Mouse (Mus musculus) spleen, postnatal 36 days (tissue): ENCODE measurements around the gene Hoxb6.

Experiments
- DNase-seq, 2 experiments: peaks; one replicate each; pipeline ENCODE4 v3.0.0; 2022; ENCODE audit warnings: low spot score in 2 of 2, mixed read lengths in 1 of 2

The Hoxb6 gene

GRCm38 (mm10) chr11:96291681-96292564 lies at the start of gene Hoxb6:
Gene Hoxb6 (plus strand): TSS chr11:96292476.
- no peak for DNase-seq

GRCm38 (mm10) chr11:96250901-96251300 lies 41.4 kb upstream of the Hoxb6 start:
- DNase-seq = no peak

GRCm38 (mm10) chr11:96251480-96252031 lies 40.7 kb upstream of the Hoxb6 start:
- DNase-seq = no peak

- DNase-seq = no peak
Measured at GRCm38 (mm10) chr11:96252541-96253120, 39.6 kb upstream of the Hoxb6 start.

GRCm38 (mm10) chr11:96254221-96254620 lies 38.1 kb upstream of the Hoxb6 start:
- no peak for DNase-seq

GRCm38 (mm10) chr11:96255111-96255995 lies 36.9 kb upstream of the Hoxb6 start:
- no peak for DNase-seq

GRCm38 (mm10) chr11:96255996-96256445 lies 36.3 kb upstream of the Hoxb6 start:
- no peak for DNase-seq

- no peak for DNase-seq
Measured at GRCm38 (mm10) chr11:96257141-96257540, 35.1 kb upstream of the Hoxb6 start.

- no peak for DNase-seq
Measured at GRCm38 (mm10) chr11:96259038-96259437, 33.2 kb upstream of the Hoxb6 start.

- DNase-seq = no peak
Measured at GRCm38 (mm10) chr11:96259511-96259910, 32.8 kb upstream of the Hoxb6 start.

- DNase-seq = no peak
Measured at GRCm38 (mm10) chr11:96260310-96260970, 31.8 kb upstream of the Hoxb6 start.

- no peak for DNase-seq
Measured at GRCm38 (mm10) chr11:96261323-96261890, 30.9 kb upstream of the Hoxb6 start.

- DNase-seq = no peak
Measured at GRCm38 (mm10) chr11:96262262-96262830, 29.9 kb upstream of the Hoxb6 start.

GRCm38 (mm10) chr11:96263636-96264389 lies 28.5 kb upstream of the Hoxb6 start:
- DNase-seq = no peak

GRCm38 (mm10) chr11:96264390-96265020 lies 27.8 kb upstream of the Hoxb6 start:
- no peak for DNase-seq

GRCm38 (mm10) chr11:96265954-96266353 lies 26.3 kb upstream of the Hoxb6 start:
- no peak for DNase-seq

- DNase-seq = no peak
Measured at GRCm38 (mm10) chr11:96267021-96267920, 25.0 kb upstream of the Hoxb6 start.

GRCm38 (mm10) chr11:96268031-96268745 lies 24.1 kb upstream of the Hoxb6 start:
- DNase-seq = no peak
